In the genomic region with DNA sequence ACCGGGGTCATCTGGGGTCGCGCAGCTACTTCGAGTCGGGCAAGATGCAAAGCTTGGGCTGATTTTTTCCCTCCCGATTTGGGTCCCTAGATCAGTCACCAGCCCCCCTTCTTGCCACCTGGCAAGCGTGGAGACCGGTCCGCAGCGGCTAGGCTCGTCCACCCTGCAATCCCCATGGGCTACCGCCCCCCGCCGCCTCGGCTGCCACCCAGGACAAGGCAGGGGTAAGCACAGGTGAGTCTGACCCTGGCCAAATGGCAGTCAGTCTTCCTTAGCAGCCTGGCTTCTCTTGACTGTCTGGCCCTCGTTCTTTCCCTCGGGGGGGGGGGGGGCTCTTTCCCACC, we compare ENCODE assay signal across 8 mouse cellular contexts. TPM values are rescaled to one million over a fixed set of nuclear protein-coding genes. Genes with fewer than 3 reads are reported as not detected.
DNase-seq lines count a peak whose midpoint lies in the region; ATAC-seq and TF ChIP-seq lines count a peak whose summit lies in the region.

No protein-coding gene starts in this region.

- 2% methylated on average over 17 of the region's 17 CpGs for WGBS in thymus, adult 2 months
- WGBS in liver, embryonic 13.5 days (ENCODE audit: insufficient replicate concordance), result 1% methylated on average over 17 of the region's 17 CpGs

- no peak for ATAC-seq in erythroblast, adult 5-6 weeks (replicated peaks; ENCODE audit: low FRiP score, poor library complexity, severe bottlenecking)
- peak; percentile 36; the same call in 1 of the 2 replicates for ATAC-seq in liver, embryonic 13.5 days (ENCODE audit: low read depth)

- no peak overlapping the region for H3K9ac ChIP-seq in liver, embryonic 13.5 days

- intact Hi-C loops in left cerebral cortex, postnatal 25 days (cut with DNase I), result loop anchor here (10.0 kb wide), 1 partner anchor 260 kb away; no protein-coding TSS in a partner anchor

- no peaks in the 10 kb centered on the region for H3K9me3 ChIP-seq in erythroblast, embryonic 14.5 days (ENCODE audit: control insufficient read depth, low read length)
- no peaks in the 10 kb centered on the region for H3K9me3 ChIP-seq in liver, embryonic 13.5 days (replicated peaks)

- peak overlapping the region; percentile 65 for H3K4me2 ChIP-seq in liver, embryonic 13.5 days

- no peak for TF ChIP-seq POLR2A in thymus, adult 2 months (IDR thresholded peaks at IDR 0.05; ENCODE audit: control insufficient read depth, extremely low read depth, insufficient read depth, low read length, poor library complexity)

- TF ChIP-seq CTCF in thymus, adult 2 months (IDR thresholded peaks at IDR 0.05; ENCODE audit: borderline replicate concordance, control insufficient read depth, extremely low read depth, insufficient read depth, low read length, poor library complexity), result no peak

- peak overlapping the region; percentile 12 for H3K4me3 ChIP-seq in erythroblast, embryonic 14.5 days (replicated peaks)
- 0 out of 2 replicates have a peak overlapping the region, but pooled peaks have one; percentile 6 for H3K4me3 ChIP-seq in thymus, adult 2 months (ENCODE audit: control insufficient read depth, insufficient read depth, low read length)
- peak overlapping the region; percentile 47; the same call in 1 of the 2 replicates for H3K4me3 ChIP-seq in liver, embryonic 13.5 days (replicated peaks)

- no peaks in the 10 kb centered on the region for H3K36me3 ChIP-seq in erythroblast, embryonic 14.5 days (ENCODE audit: control insufficient read depth)
- H3K36me3 ChIP-seq in thymus, adult 2 months (ENCODE audit: control insufficient read depth, insufficient read depth, low read length), result no peaks in the 10 kb centered on the region
- H3K36me3 ChIP-seq in liver, embryonic 13.5 days, result no peaks in the 10 kb centered on the region

- H3K27ac ChIP-seq in thymus, adult 2 months (ENCODE audit: control insufficient read depth, insufficient read depth, low read length), result no peak overlapping the region
- H3K27ac ChIP-seq in liver, embryonic 13.5 days, result no peak overlapping the region

- H3K4me1 ChIP-seq in erythroblast, embryonic 14.5 days (ENCODE audit: control insufficient read depth), result no peaks in the 10 kb centered on the region; the same call in 1 of the 2 replicates
- H3K4me1 ChIP-seq in thymus, adult 2 months (replicated peaks; ENCODE audit: control insufficient read depth, insufficient read depth, low read length), result peaks cover 15% of the 10 kb centered on the region
- H3K4me1 ChIP-seq in liver, embryonic 13.5 days (replicated peaks), result peaks cover 8% of the 10 kb centered on the region

- no peak for DNase-seq in thymus, adult 2 months
- DNase-seq in thymus, postnatal 14 days, result no peak
- DNase-seq in liver, embryonic 13.5 days, result no peak
- DNase-seq in adipocyte (ENCODE audit: low spot score), result no peak
- no peak for DNase-seq in left cerebral cortex, postnatal 25 days (ENCODE audit: low spot score in 2 of 2)
- DNase-seq in frontal cortex, postnatal 36 days (ENCODE audit: low spot score in 2 of 2), result no peak

- H3K27me3 ChIP-seq in erythroblast, embryonic 14.5 days (ENCODE audit: control insufficient read depth), result peaks cover 61% of the 10 kb centered on the region
- H3K27me3 ChIP-seq in thymus, adult 2 months (ENCODE audit: control insufficient read depth, insufficient read depth, low read length), result no peaks in the 10 kb centered on the region; the same call in 1 of the 2 replicates
- peaks cover 70% of the 10 kb centered on the region for H3K27me3 ChIP-seq in liver, embryonic 13.5 days

RNA-seq across cellular contexts. Expression of a gene that starts 0.8 kb away (rescaled TPM):
- not detected in 2 replicates for polyA plus RNA-seq in erythroblast, embryonic 14.5 days (2012)
- total RNA-seq in erythroblast, adult 5-6 weeks (2015; ENCODE audit: low replicate concordance), result not detected in 2 replicates
- not detected in 2 replicates for total RNA-seq in erythroblast, adult 5-6 weeks (2017; ENCODE audit: low replicate concordance)
- 2.5 and 2.7 TPM in 2 replicates for polyA plus RNA-seq in thymus, adult 2 months (2012; rRNA removed)
- 0.03 and 0.09 TPM in 2 replicates for polyA plus RNA-seq in liver, embryonic 13.5 days (2015; fragmentation: Nextera tagmentation; extraction: Ambion mirVana)
- total RNA-seq in left cerebral cortex, postnatal 25 days (2021), result 10 to 100 TPM; 60.0 to 65.0 TPM

RNA-seq across cellular contexts. Expression of a gene that starts 0.9 kb away (rescaled TPM):
- polyA plus RNA-seq in erythroblast, embryonic 14.5 days (2012), result 0.04 and 0.06 TPM in 2 replicates
- not detected in 2 replicates for total RNA-seq in erythroblast, adult 5-6 weeks (2015; ENCODE audit: low replicate concordance)
- not detected in 2 replicates for total RNA-seq in erythroblast, adult 5-6 weeks (2017; ENCODE audit: low replicate concordance)
- 1.8 and 2.1 TPM in 2 replicates for polyA plus RNA-seq in thymus, adult 2 months (2012; rRNA removed)
- polyA plus RNA-seq in liver, embryonic 13.5 days (2015; fragmentation: Nextera tagmentation; extraction: Ambion mirVana), result 0.18 TPM in 1 of 2 replicates, not detected in the other
- total RNA-seq in left cerebral cortex, postnatal 25 days (2021), result 1 to 10 TPM; 1.9 to 2.2 TPM

RNA-seq across cellular contexts. Expression of a gene that starts 44.1 kb away (rescaled TPM):
- not detected in 2 replicates for polyA plus RNA-seq in erythroblast, embryonic 14.5 days (2012)
- not detected in 2 replicates for total RNA-seq in erythroblast, adult 5-6 weeks (2015; ENCODE audit: low replicate concordance)
- not detected in 2 replicates for total RNA-seq in erythroblast, adult 5-6 weeks (2017; ENCODE audit: low replicate concordance)
- 0.84 and 1.4 TPM in 2 replicates for polyA plus RNA-seq in thymus, adult 2 months (2012; rRNA removed)
- polyA plus RNA-seq in liver, embryonic 13.5 days (2015; fragmentation: Nextera tagmentation; extraction: Ambion mirVana), result not detected in 2 replicates
- total RNA-seq in left cerebral cortex, postnatal 25 days (2021), result 100 to 1,000 TPM; 268 to 278 TPM
